Mouse (Mus musculus) layer of hippocampus, postnatal 10 days (tissue): ENCODE results near the gene Myl12a. TPM values are rescaled to one million over a fixed set of nuclear protein-coding genes. Genes with fewer than 3 reads are reported as not detected.

ENCODE experiments used
- DNase-seq, 2 experiments: peaks; one replicate each; pipeline ENCODE4 v3.0.0; 2021; ENCODE audit warnings: low spot score in 2 of 2
- long read RNA-seq: library from polyadenylated mRNA; stranded (forward); transcript quantifications from one replicate; pipeline ENCODE4 v2.0.0, GENCODE M21; 2023
- total RNA-seq, 2 experiments: library from RNA; stranded (reverse); gene quantifications; 2 replicates each; pipeline ENCODE4 v1.2.3; 2021

The Myl12a gene
- total RNA-seq = 10 to 100 TPM; 53.4 to 54.1 TPM
- long read RNA-seq, transcript Myl12a-206 (4 exons, 1,937 nt) = major isoform, 65 of 79 reads
- long read RNA-seq, partial matches to known transcripts = 12 of 79 reads
- long read RNA-seq, other reads (novel, unspliced or antisense) = 2 of 79 reads

- no peak for DNase-seq
These were observed at the start of gene Myl12a for GRCm38 (mm10) chr17:71002744-71003094. Gene Myl12a (minus strand): TSS chr17:71002878.

- no peak for DNase-seq
These were observed 46.6 kb upstream of the Myl12a start for GRCm38 (mm10) chr17:71049292-71049691.

- DNase-seq = no peak
These were observed 44.2 kb upstream of the Myl12a start for GRCm38 (mm10) chr17:71046856-71047255.

DNA sequence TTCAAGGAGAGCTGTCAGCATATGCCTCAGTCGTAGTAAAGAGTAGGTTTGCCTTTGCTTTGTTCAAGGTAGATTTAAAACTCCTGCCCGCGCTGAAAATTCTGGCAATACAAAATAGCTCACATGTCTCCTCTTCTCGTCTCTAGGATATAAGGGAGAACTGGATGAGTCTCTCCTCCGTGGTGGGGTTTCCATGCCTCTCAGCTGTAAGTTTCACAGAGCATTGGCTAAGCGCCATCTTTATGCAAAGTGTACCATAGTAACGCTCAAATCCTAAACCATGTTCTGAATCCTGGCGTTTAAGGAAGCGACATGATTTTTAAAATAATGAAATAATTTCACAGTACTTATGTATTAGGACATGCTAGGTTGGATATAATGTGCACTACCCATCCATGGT, 42.9 kb upstream of the Myl12a start:
- DNase-seq = no peak

- DNase-seq = no peak
These were observed 40.0 kb upstream of the Myl12a start for GRCm38 (mm10) chr17:71042645-71043044.

DNA sequence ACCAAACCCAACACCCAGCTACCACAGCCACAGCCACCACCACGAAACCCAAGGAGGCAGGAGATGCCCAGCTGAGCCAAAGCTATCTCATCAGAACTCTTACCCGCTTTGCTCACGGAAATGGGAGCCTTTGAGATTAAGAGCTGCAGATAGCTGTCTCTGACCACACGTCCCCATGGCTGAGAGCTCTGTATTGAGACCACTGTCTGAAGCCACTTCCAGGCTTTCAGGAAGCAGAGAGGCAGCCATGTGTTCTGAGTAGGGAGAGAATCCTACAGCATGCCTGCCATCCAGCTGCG, 37.9 kb upstream of the Myl12a start:
- DNase-seq = no peak

GRCm38 (mm10) chr17:71039851-71040581, 37.3 kb upstream of the Myl12a start:
- DNase-seq = no peak

DNA sequence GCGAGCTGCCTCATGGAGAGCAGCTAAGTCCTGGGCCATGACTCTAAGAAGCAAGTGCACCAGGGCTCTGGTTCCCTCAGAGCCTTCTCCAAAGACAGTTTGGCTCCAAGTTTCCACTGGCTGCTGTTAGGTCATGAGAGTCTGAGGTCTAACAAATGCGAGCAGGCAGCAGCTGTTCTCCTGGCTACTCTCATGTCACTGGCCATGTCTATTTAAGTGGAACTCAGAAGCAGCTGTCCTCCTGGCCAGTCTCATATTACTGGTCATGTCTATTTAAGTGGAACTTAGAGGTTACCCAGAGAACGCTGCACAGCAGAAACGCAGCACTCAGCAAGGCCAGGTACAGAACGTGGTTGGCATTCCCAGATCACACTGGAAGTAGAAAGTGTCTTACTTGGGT, 36.1 kb upstream of the Myl12a start:
- DNase-seq = no peak

- DNase-seq = no peak
These were observed 34.5 kb upstream of the Myl12a start for GRCm38 (mm10) chr17:71037188-71037587.

GRCm38 (mm10) chr17:71034472-71034871, 31.8 kb upstream of the Myl12a start:
- DNase-seq = no peak

DNA sequence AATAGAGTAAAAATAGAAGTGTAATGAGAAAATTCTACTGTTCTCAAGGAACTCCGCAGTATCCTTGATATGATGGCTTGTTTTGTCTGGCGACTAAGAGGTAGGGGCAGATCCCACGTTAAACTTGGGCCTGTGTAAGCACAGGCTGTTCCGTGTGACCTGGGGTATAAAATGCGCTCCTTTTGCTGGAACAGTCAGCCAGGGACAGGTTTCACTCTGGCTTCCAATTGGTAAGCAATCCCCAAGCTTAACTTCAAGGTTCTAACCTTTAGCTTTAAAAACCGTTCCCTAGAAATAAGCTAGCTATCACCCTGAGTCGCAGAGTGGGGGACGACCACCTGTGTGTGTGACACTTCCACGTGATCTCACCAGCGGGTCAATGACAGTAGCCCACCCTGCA, 30.0 kb upstream of the Myl12a start:
- DNase-seq = no peak

DNA sequence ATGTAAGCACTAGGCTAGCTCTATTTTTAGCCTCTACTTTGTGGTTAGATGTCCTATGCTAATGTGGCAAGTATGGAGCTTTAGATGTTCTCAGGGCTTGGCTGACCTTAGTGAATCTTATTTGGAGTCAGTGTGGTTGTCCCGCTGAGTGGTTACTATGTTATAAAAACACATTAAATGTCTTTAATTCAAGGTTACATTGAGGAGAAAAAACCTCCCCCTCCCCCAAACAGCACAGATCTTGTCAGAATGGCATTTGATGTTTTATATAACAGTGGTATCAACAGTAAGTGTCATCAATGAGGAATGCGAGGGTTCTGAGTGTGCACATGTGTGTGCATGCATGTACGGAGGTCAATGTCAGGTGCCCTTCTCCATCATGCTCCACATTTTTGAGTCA, 24.5 kb upstream of the Myl12a start:
- no peak for DNase-seq

- no peak for DNase-seq
These were observed 23.2 kb upstream of the Myl12a start for GRCm38 (mm10) chr17:71025922-71026321.

- DNase-seq = no peak
These were observed 21.4 kb upstream of the Myl12a start for GRCm38 (mm10) chr17:71024071-71024470.

DNA sequence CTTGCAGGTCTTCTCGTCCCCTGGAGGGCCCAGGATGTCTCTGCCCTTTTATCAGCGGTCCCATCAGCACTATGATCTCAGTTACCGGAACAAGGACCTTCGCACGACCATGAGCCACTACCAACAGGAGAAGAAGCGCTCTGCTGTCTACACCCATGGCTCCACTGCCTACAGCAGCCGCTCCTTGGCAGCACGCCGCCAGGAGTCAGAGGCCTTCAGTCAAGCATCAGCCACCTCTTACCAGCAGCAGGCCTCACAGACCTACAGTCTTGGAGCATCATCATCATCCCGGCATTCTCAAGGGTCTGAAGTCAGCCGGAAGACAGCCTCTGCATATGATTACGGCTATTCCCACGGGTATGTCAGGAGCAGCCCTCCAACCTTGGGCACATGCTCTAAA, 20.2 kb upstream of the Myl12a start:
- no peak for DNase-seq

GRCm38 (mm10) chr17:71019860-71020259, 17.2 kb upstream of the Myl12a start:
- no peak for DNase-seq

GRCm38 (mm10) chr17:71019309-71019655, 16.6 kb upstream of the Myl12a start:
- DNase-seq = no peak

- no peak for DNase-seq
These were observed 16.1 kb upstream of the Myl12a start for GRCm38 (mm10) chr17:71018616-71019308.

DNA sequence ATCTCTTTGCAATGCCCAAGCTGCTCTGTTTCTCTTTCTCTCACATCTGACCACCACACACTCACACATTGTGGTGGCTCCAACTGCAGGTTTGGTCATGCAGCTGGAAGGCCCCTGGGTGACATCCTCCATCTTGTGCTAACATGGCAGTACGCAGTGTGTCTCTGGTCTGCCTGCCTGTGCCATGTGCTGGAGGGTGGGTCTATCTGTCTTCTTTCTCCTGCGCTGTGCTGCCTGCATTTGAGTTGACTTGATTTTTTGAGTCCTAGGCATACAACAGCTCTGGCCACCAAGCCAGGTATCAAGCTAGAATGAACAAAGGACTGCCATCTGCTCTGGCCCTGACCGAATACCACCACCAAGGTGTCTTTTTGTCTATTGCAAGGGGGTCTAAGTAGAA, 15.5 kb upstream of the Myl12a start:
- DNase-seq = no peak

- no peak for DNase-seq
These were observed 14.8 kb upstream of the Myl12a start for GRCm38 (mm10) chr17:71017457-71017998.

- no peak for DNase-seq
These were observed 12.2 kb upstream of the Myl12a start for GRCm38 (mm10) chr17:71014911-71015310.

GRCm38 (mm10) chr17:71013105-71013504, 10.4 kb upstream of the Myl12a start:
- no peak for DNase-seq
